Mouse (Mus musculus) liver, embryonic 14.5 days (tissue): ENCODE results near the gene Slbp. TPM values are rescaled to one million over a fixed set of nuclear protein-coding genes. Genes with fewer than 3 reads are reported as not detected.

Experiments
- ATAC-seq: fragments of 200-750 bp; cut with Nextera tagmentation; 2 replicates; pipeline ENCODE4 v1.8.0; 2017; ENCODE audit warnings: moderate number of reproducible peaks, mild to moderate bottlenecking, moderate library complexity; ENCODE audit not compliant: insufficient read depth
- DNase-seq, 3 experiments: peaks; one replicate each; pipeline ENCODE4 v3.0.0-alpha.2; 2012 to 2013; ENCODE audit warnings: low read depth in 3 of 3, low spot score in 3 of 3
- H3K27ac ChIP-seq: fragments of 300-500 bp; sonication (generic); 2 replicates; pipeline ENCODE4 v1.5.1; 2014; ENCODE audit warnings: moderate library complexity, mild to moderate bottlenecking, control low read depth, inconsistent platforms
- H3K27me3 ChIP-seq: fragments of 300-500 bp; sonication (generic); 2 replicates; pipeline ENCODE4 v1.6.1; 2014; ENCODE audit warnings: mild to moderate bottlenecking, low read length, moderate library complexity; ENCODE audit not compliant: control insufficient read depth, insufficient read depth
- H3K36me3 ChIP-seq: fragments of 300-500 bp; sonication (generic); replicated peaks from 2 replicates; pipeline ENCODE4 v1.6.1; 2014; ENCODE audit warnings: low read depth; ENCODE audit not compliant: control insufficient read depth, insufficient read depth
- H3K4me1 ChIP-seq, 2 experiments: fragments of 200-500 bp in 1 of 2; fragments of 300-500 bp in 1 of 2; sonication (generic) in 1 of 2; replicated peaks; 2 replicates each; pipeline ENCODE4 v1.6.1; 2012 to 2014; ENCODE audit warnings: antibody characterized with exemption in 1 of 2, inconsistent platforms in 1 of 2, low read length in 1 of 2; ENCODE audit not compliant: control insufficient read depth in 2 of 2, insufficient read depth in 2 of 2
- H3K4me2 ChIP-seq: fragments of 300-500 bp; sonication (generic); 2 replicates; pipeline ENCODE4 v1.6.1; 2014; ENCODE audit warnings: low read depth, mild to moderate bottlenecking, control low read depth, moderate library complexity
- H3K4me3 ChIP-seq, 2 experiments: fragments of 200-500 bp in 1 of 2; fragments of 300-500 bp in 1 of 2; sonication (generic) in 1 of 2; 2 replicates each; pipeline ENCODE4 v1.5.1; 2012 to 2014; ENCODE audit warnings: low read depth in 2 of 2, low read length in 2 of 2, mild to moderate bottlenecking in 2 of 2, control low read depth in 1 of 2, inconsistent platforms in 1 of 2, moderate library complexity in 1 of 2; ENCODE audit not compliant: insufficient read depth in 1 of 2
- H3K9ac ChIP-seq: fragments of 300-500 bp; sonication (generic); replicated peaks from 2 replicates; pipeline ENCODE4 v1.6.1; 2014; ENCODE audit warnings: mild to moderate bottlenecking, control low read depth, moderate library complexity
- H3K9me3 ChIP-seq: fragments of 300-500 bp; sonication (generic); 2 replicates; pipeline ENCODE4 v1.6.1; 2016; ENCODE audit warnings: low read length, mixed read lengths; ENCODE audit not compliant: control insufficient read depth
- CTCF ChIP-seq: IDR thresholded peaks from 2 replicates; pipeline ENCODE4 v1.5.1; 2016; ENCODE audit warnings: antibody characterized with exemption, low read depth, control low read depth
- EP300 ChIP-seq: IDR thresholded peaks from 2 replicates; pipeline ENCODE4 v1.6.1; 2016; ENCODE audit warnings: antibody characterized with exemption, low read depth
- WGBS: fragments of 180-500 bp; shearing (Covaris S2); extraction: QIAGEN DNeasy Blood & Tissue Kit; methylation state at CpG from one replicate; pipeline ENCODE4 v1.1.7; 2014; ENCODE audit not compliant: insufficient replicate concordance; 5-methylcytosine and 5-hydroxymethylcytosine counted together
- polyA plus RNA-seq, 2 experiments: library from polyadenylated mRNA; depleted of rRNA in 1 of 2; stranded (reverse) in 1 of 2; unstranded in 1 of 2; fragments of >200 nt; fragmentation: Nextera tagmentation in 1 of 2; extraction: Ambion mirVana in 1 of 2; gene quantifications; 2 replicates each; pipeline versions ENCODE4 v1.2.1 to v1.2.3; 2012 to 2014

Gene Slbp
- polyA plus RNA-seq, 2 experiments, result 155 to 290 TPM

DNA sequence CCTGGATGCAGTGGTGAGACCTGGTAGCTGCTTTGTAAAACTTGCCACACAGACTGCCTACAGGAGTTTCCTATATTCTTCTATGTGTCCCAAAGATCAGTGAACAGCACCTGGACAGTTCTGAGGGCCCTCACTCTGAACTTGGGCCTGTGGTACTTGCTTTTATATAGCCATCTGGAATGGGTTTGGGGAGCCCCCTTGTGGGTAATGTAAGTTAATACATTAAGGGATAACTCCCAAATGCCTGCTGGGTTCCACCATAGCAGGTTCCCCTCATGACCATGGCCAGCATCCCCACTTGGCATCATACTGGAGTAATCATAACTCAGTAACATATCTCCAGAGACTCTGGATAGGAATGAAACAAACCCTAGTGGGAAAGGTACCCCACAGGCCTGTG is 15.8 kb upstream of the Slbp start:
- Histone ChIP-seq H3K9me3 (no peaks in the 10 kb centered on the region), H3K36me3 (peaks cover 96% of the 10 kb centered on the region), H3K4me1 (no peaks in the 10 kb centered on the region), H3K27me3 (no peaks in the 10 kb centered on the region), H3K4me3 (no peak overlapping the region), H3K27ac (no peak overlapping the region), H3K9ac (no peak overlapping the region), H3K4me2 (no peak overlapping the region)
- TF ChIP-seq CTCF (peak; percentile 52), EP300 (no peak)
- no peak for ATAC-seq
- no peak for DNase-seq

DNA sequence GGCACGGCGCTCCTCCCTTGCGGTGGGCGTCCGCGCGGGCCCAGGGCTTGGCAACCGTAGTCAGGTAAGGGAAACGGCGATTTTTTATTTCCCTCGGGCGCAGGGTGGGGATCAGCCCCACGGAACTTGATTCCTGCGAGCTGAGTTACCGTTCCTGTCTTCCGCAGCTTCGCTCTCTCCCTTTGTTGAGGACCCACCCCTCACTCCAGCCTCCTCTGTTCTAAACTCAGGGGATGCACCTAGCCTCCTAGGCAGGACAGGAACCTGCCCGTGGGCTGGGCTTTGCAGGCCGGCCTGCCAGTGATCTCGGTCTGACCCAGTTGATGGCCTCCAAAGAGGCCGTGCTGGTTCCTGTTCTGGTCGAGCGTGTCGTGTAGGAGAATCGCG is 6.3 kb upstream of the Slbp start:
- peak; percentile 1 for ATAC-seq
- WGBS, result 0% methylated on average over 26 of the region's 26 CpGs
- Histone ChIP-seq H3K9ac (peak overlapping the region; percentile 92), H3K4me3 (peak overlapping the region; percentile 73 to 93), H3K27ac (peak overlapping the region; percentile 52), H3K4me1 (peaks cover 6 to 17% of the 10 kb centered on the region in 2 experiments), H3K36me3 (peaks cover 52% of the 10 kb centered on the region), H3K9me3 (no peaks in the 10 kb centered on the region), H3K4me2 (peak overlapping the region; percentile 96), H3K27me3 (no peaks in the 10 kb centered on the region)
- TF ChIP-seq CTCF (no peak), EP300 (no peak)
- no peak for DNase-seq

DNA sequence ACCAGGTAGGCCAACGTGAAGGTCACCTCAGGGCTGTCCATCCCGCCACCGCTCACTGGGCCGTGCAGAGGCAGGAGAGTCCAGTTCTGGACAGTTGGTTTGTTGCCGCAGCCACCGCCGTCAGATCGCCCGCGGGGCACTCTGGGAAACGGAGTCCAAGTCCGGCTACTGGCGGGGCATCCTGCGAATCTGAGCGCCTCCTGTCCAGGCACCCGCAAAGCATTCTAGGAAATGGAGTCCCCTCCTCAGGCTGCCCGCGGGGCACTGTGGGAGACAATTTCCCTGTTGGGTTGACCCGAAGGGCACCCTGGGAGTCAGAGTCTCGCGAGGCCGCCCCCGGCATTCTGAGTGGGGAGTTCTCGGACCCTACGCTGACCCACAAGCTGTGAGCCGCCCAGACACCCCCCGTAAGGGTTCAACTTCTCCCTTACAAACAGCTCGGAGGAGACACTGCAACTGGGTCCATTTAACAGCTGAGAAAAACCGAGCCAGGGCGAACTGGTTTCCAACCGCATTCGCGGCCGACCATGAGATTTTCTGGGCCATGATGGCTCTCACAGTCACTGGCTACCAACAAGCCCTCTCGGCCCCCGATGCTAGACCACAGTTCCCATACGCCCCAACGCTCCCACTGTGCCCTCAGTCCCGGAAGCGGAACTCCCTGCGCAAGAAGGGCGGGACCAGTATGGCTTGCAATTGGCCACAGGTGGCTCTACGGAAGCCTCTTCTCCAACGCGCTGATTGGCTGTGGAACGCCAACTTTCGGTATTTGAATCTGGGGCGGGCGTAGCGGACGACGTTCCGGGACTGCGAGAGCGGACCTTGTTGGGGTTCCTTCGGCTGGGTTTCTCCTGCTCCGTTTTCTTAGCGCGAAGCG is 5.7 kb upstream of the Slbp start, which contains the start of the genes Tacc3 and Tmem129:
TSS of gene Tacc3 (plus strand) at position 342 of the 877 bp plus-strand sequence.
TSS of gene Tmem129 (minus strand) at position 630 of the 877 bp plus-strand sequence.
- under 1% methylated on average over 60 of the region's 60 CpGs for WGBS
- peak; percentile 92 for ATAC-seq

DNA sequence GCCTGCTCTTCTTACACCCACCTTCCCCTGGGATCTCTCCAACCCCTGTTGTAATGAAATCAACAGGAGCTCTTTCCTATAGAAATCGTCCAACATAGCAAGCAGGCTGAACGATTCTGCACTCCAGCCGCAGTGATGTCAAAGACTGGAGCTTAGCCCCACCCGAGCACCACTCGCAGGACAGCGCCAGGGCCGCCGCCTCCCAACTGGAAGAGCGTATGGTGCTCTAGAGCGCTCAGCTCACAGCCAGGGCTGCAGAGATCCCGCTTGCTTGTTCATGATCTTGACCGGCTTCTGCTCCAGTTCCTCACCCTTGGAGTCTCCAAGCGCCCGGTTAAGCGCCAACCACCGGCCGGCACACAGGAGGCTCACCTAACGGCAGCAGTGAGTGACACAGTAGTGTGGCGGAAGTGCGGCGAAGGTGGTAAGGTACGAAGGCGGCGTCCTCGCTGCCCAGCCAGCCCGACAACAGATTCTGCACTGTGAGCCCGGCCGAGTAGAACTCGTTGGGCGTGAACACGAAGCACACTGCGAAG is 4.9 kb upstream of the Slbp start:
- Histone ChIP-seq H3K4me1 (peaks cover 16 to 26% of the 10 kb centered on the region in 2 experiments), H3K4me3 (peak overlapping the region; percentile 73 to 89), H3K27me3 (no peaks in the 10 kb centered on the region), H3K27ac (peak overlapping the region; percentile 67), H3K36me3 (peaks cover 43% of the 10 kb centered on the region), H3K4me2 (peak overlapping the region; percentile 81), H3K9ac (peak overlapping the region; percentile 66), H3K9me3 (no peaks in the 10 kb centered on the region)
- under 1% methylated on average over 32 of the region's 32 CpGs for WGBS
- peak in 2 of 3 experiments; percentile 49 to 54 for DNase-seq
- no peak for TF ChIP-seq EP300
- TF ChIP-seq CTCF, result no peak
- peak; percentile 52 for ATAC-seq

More for the DNA sequence above, 5.7 kb upstream of the Slbp start, which contains the start of the genes Tacc3 and Tmem129:
- peak; percentile 33; the same call in 1 of the 2 replicates for TF ChIP-seq EP300
- TF ChIP-seq CTCF, result no peak; the same call in 1 of the 2 replicates
- DNase-seq, result peak; percentile 96 to 98 (median 97)
- H3K4me3 ChIP-seq, result peak within 1 kb of the TSS; percentile 73 to 93
- peak within 1 kb of the TSS; percentile 92 for H3K9ac ChIP-seq
- no peaks in the 10 kb centered on the region for H3K27me3 ChIP-seq
- peaks cover 12 to 23% of the 10 kb centered on the region in 2 experiments for H3K4me1 ChIP-seq
- peaks cover 50% of the 10 kb centered on the region for H3K36me3 ChIP-seq
- H3K27ac ChIP-seq, result peak within 1 kb of the TSS; percentile 93
- H3K4me2 ChIP-seq, result peak within 1 kb of the TSS; percentile 96
- no peaks in the 10 kb centered on the region for H3K9me3 ChIP-seq

DNA sequence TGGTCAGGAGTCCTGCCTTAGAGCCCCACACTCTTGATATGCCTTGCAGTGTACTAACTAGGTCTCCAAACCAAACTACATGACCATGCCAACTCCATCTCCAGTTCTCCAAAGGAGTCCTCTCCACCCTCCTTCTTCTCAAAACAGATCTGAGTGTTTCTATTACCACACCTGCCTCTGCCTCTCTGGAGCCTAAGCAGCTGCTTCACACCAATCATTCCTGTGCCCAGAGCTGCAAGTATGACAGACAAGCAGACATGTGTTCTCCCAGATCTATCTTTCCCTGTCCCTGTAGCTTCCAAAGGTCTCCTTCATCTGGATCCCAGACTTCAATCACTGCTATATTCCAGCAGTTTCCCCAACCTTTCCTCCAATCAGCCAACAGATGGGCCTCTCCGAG is 4.4 kb upstream of the Slbp start:
- Histone ChIP-seq H3K4me1 (peaks cover 16 to 26% of the 10 kb centered on the region in 2 experiments), H3K27me3 (no peaks in the 10 kb centered on the region), H3K4me2 (peak overlapping the region; percentile 81), H3K9ac (peak overlapping the region; percentile 66), H3K27ac (peak overlapping the region; percentile 67), H3K9me3 (no peaks in the 10 kb centered on the region), H3K4me3 (peak overlapping the region; percentile 73 to 89), H3K36me3 (peaks cover 37% of the 10 kb centered on the region)
- DNase-seq (no peak), ATAC-seq (no peak)
- WGBS, result 29% methylated on average over 1 of the region's 1 CpGs
- TF ChIP-seq CTCF (no peak), EP300 (no peak)
